Mouse (Mus musculus): ENCODE measurements at regions not wholly inside any gene's neighbourhood (a gene's known extent, or its start where the extent isn't known, plus 50 kb on each side); places are given as distances from the start of the nearest gene placed in this dataset.

GRCm38 (mm10) chr13:46129236-46129855 is 144.2 kb upstream of the Stmnd1 start:
- intact Hi-C loops (cut with DNase I) = no loop called here
- no peak for DNase-seq

- intact Hi-C loops (cut with DNase I) = no loop called here
- no peak for DNase-seq
These were observed 150.1 kb upstream of the Stmnd1 start for GRCm38 (mm10) chr13:46123446-46123845.

- DNase-seq = no peak
- intact Hi-C loops (cut with DNase I) = no loop called here
These were observed 151.8 kb upstream of the Atxn1 start for GRCm38 (mm10) chr13:46116576-46116975.

GRCm38 (mm10) chr13:46104971-46105370 is 140.2 kb upstream of the Atxn1 start:
- no peak for DNase-seq
- intact Hi-C loops (cut with DNase I) = no loop called here

GRCm38 (mm10) chr13:46098621-46099020 is 133.8 kb upstream of the Atxn1 start:
- DNase-seq = no peak
- intact Hi-C loops (cut with DNase I) = no loop called here

GRCm38 (mm10) chr13:46098131-46098530 is 133.3 kb upstream of the Atxn1 start:
- no peak for DNase-seq
- intact Hi-C loops (cut with DNase I) = no loop called here

GRCm38 (mm10) chr13:46096968-46097367 is 132.2 kb upstream of the Atxn1 start:
- peak; percentile 2 to 7 for DNase-seq

GRCm38 (mm10) chr13:46096416-46096815 is 131.6 kb upstream of the Atxn1 start:
- intact Hi-C loops (cut with DNase I) = no loop called here

More at GRCm38 (mm10) chr13:46096968-46097367, 132.2 kb upstream of the Atxn1 start:
- intact Hi-C loops (cut with DNase I) = no loop called here

GRCm38 (mm10) chr13:46092787-46093186 is 128.0 kb upstream of the Atxn1 start:
- intact Hi-C loops (cut with DNase I) = no loop called here
- no peak for DNase-seq

More at GRCm38 (mm10) chr13:46096416-46096815, 131.6 kb upstream of the Atxn1 start:
- DNase-seq = no peak

GRCm38 (mm10) chr13:46091109-46091508 is 126.3 kb upstream of the Atxn1 start:
- intact Hi-C loops (cut with DNase I) = no loop called here
- no peak for DNase-seq

- intact Hi-C loops (cut with DNase I) = no loop called here
- no peak for DNase-seq
These were observed 123.4 kb upstream of the Atxn1 start for GRCm38 (mm10) chr13:46088237-46088636.

GRCm38 (mm10) chr13:46087663-46088062 is 122.9 kb upstream of the Atxn1 start:
- intact Hi-C loops (cut with DNase I) = no loop called here
- no peak for DNase-seq

- no peak for DNase-seq
- intact Hi-C loops (cut with DNase I) = no loop called here
These were observed 112.1 kb upstream of the Atxn1 start for GRCm38 (mm10) chr13:46076879-46077278.

- DNase-seq = no peak
- intact Hi-C loops (cut with DNase I) = no loop called here
These were observed 106.9 kb upstream of the Atxn1 start for GRCm38 (mm10) chr13:46071670-46072069.

GRCm38 (mm10) chr13:46069571-46069970 is 104.8 kb upstream of the Atxn1 start:
- no peak for DNase-seq
- intact Hi-C loops (cut with DNase I) = no loop called here

- intact Hi-C loops (cut with DNase I) = no loop called here
- DNase-seq = no peak
These were observed 98.0 kb upstream of the Atxn1 start for GRCm38 (mm10) chr13:46062758-46063157.

GRCm38 (mm10) chr13:46059870-46060269 is 95.1 kb upstream of the Atxn1 start:
- DNase-seq = no peak
- intact Hi-C loops (cut with DNase I) = no loop called here

GRCm38 (mm10) chr13:46058862-46059261 is 94.1 kb upstream of the Atxn1 start:
- intact Hi-C loops (cut with DNase I) = no loop called here
- peak; percentile 41 to 44 for DNase-seq

GRCm38 (mm10) chr13:46058341-46058740 is 93.5 kb upstream of the Atxn1 start:
- intact Hi-C loops (cut with DNase I) = no loop called here
- DNase-seq = no peak

- intact Hi-C loops (cut with DNase I) = no loop called here
- no peak for DNase-seq
These were observed 90.6 kb upstream of the Atxn1 start for GRCm38 (mm10) chr13:46055410-46055809.

- no peak for DNase-seq
These were observed 78.8 kb upstream of the Atxn1 start for GRCm38 (mm10) chr13:46043568-46043967.

GRCm38 (mm10) chr13:46043016-46043415 is 78.2 kb upstream of the Atxn1 start:
- intact Hi-C loops (cut with DNase I) = no loop called here

More at GRCm38 (mm10) chr13:46043568-46043967, 78.8 kb upstream of the Atxn1 start:
- intact Hi-C loops (cut with DNase I) = no loop called here

GRCm38 (mm10) chr13:46042224-46042623 is 77.4 kb upstream of the Atxn1 start:
- no peak for DNase-seq
- intact Hi-C loops (cut with DNase I) = no loop called here

More at GRCm38 (mm10) chr13:46043016-46043415, 78.2 kb upstream of the Atxn1 start:
- DNase-seq = no peak

All from heart, postnatal 10 days (tissue).